Mouse (Mus musculus) gastrocnemius, postnatal 14 days (tissue): ENCODE data around the gene Tead2. TPM values are rescaled to one million over a fixed set of nuclear protein-coding genes. Genes with fewer than 3 reads are reported as not detected.
"Not testable (repeated sequence)": the region's sequence is repeated elsewhere in the genome, so short reads cannot be mapped to it uniquely, and the experiment has no call there.

Experiments used
- DNase-seq: peaks from one replicate; pipeline ENCODE4 v3.0.0; 2021; ENCODE audit warnings: mixed read lengths
- intact Hi-C: fragments of 180-260 bp; cut with DNase I; formaldehyde crosslinking; loops from one replicate; pipeline ENCODE4 v1.15.1; 2025; ENCODE audit warnings: low total_unique reads
- microRNA-seq, 2 experiments: library from miRNA; unstranded; fragments of <30 nt; microRNA quantifications; one replicate each; pipeline ENCODE4 v1.2.0; 2021
- total RNA-seq, 2 experiments: library from RNA; stranded (reverse); gene quantifications; 2 replicates each; pipeline ENCODE4 v1.2.3; 2021

Gene Tead2
- total RNA-seq, 2 experiments from 2014 or later: 7.1 to 10.9 TPM

- intact Hi-C loops: no loop called here
- DNase-seq: peak; percentile 45
Measured at GRCm38 (mm10) chr7:45240633-45241388, 25.3 kb downstream of the Tead2 start, which contains the start of gene Slc6a16. Gene Slc6a16, plus strand, starts transcription at chr7:45241085.

DNA sequence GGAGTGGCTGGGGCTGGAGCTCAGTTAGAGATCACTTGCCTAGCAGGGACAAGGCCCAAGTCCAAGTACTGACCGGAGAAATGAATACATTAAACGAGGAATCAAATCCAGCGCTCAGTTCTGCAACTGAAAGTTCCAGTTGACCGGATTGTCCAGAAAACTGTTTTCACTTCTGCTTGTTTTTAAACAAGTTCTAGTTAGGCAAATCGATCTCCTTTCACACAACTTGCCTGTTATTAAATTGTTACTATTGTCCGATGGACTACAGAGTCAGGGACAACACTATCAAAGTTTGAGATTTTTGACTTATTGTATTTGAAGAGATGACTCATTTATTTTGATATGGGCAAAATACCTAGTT is 25.8 kb downstream of the Tead2 start:
- intact Hi-C loops: no loop called here
- no peak for DNase-seq

GRCm38 (mm10) chr7:45247666-45248065 is 32.1 kb downstream of the Tead2 start:
- intact Hi-C loops: no loop called here
- DNase-seq: no peak

DNA sequence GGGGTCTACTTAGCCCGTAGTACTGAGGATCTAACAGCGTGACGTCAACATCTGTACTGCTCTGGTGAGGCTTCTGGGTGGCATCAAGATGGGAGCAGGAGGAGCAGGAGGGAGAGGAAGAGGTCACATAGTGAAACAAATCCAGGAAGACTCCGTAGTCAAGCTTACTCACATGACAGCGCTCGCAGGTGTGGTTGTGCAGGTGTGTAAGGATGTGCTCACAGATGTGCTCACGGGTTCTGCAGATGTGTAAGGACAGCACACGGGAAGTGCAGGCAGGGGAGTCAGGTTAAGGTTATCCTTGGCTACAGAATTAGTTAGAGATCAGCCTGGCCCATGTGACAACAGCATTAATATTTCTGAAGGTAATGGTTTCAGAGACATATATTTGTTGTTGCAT is 38.3 kb downstream of the Tead2 start:
- DNase-seq: no peak
- intact Hi-C loops: no loop called here

- intact Hi-C loops, DNase-seq: not testable (repeated sequence)
Measured at GRCm38 (mm10) chr7:45255822-45256221, 40.3 kb downstream of the Tead2 start.

DNA sequence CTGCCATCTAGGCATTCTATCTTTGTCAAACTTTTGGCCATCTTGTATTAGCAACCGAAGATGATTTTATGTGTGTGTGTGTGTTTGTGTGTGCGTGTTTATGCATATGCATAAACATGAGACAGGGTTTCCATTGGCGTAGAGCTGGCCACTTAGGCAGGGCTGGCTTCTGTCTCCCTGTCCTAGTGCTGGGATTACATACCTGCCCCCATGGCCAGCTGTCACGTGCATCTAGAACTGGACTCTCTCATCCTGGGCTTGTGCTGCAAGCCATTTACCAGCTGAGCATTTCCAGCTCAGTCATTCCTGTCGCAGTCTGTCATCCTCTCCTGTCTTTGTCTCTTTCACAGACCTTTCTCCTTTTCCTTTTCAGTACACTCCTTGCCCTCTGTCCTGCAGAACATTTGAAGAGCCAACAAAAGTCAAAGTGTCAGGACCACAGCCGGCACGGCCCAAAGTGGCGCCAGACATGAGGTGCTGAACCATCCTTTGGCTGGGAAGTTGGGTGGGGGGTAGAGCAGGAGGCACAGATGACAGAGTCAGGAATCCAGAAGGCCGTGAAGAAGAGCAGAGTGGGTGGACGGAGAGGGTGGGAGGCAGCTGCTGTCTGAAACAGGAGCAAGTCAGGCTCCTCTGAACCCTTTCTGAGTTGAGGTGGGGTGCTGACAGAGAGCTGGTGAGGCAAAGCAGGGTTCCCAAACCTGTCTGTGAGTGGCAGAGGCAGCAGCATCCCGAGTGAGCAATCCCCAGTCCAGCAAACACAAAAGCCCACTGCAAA is 41.7 kb downstream of the Tead2 start:
- intact Hi-C loops: no loop called here
- DNase-seq: no peak

- intact Hi-C loops: no loop called here
- DNase-seq: no peak
Measured at GRCm38 (mm10) chr7:45259281-45259680, 43.7 kb downstream of the Tead2 start.

GRCm38 (mm10) chr7:45262266-45262665 is 46.7 kb downstream of the Tead2 start:
- intact Hi-C loops: no loop called here
- no peak for DNase-seq

DNA sequence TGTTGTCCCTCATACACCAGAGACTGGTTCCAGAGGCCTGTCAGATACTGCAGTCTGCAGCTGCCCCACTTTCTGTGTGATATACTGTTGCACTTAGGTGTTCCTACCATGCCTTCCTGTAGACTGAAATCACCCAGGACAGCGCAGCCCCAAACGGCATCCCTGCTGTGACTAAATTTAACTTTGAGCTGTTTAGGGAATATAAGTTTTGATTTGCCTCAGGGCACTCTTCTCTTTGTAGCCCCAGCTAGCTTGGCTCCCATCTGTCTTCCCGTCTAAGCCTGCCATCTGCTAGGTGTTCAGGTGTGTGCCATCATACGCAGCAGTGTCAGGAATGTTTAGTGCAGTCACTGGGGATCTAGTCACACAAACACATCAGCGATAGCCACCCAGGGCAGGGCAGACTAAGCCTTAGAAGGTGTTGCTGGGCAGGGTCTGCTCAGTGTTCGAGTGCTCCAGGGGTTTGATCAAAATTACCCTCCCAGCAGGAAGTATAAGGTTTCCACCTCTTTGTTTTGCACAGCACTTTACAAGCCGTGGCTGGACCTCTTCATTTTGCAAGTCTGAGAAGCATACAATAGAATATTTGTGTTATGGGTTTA is 47.6 kb downstream of the Tead2 start:
- DNase-seq: no peak
- intact Hi-C loops: no loop called here

DNA sequence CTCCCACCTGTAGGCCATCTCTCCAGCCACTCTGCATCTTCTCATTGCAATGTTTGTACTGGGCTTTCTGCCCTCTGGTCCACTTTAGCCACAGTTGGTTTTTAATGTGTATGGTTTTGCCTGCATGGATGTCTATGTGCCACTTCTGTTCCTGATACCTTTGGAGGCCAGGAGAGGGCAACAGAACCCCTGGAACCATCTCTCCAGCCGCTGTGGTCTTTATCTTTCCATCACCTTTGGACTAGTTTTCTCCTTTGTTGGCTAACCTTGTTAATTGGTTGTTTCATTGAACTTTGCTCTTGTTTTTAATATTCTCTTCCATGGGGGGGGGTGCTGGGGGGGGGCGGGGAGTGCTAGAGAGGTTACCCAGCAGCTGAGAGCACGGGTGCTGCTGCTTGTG is 48.8 kb downstream of the Tead2 start:
- intact Hi-C loops: no loop called here
- no peak for DNase-seq

DNA sequence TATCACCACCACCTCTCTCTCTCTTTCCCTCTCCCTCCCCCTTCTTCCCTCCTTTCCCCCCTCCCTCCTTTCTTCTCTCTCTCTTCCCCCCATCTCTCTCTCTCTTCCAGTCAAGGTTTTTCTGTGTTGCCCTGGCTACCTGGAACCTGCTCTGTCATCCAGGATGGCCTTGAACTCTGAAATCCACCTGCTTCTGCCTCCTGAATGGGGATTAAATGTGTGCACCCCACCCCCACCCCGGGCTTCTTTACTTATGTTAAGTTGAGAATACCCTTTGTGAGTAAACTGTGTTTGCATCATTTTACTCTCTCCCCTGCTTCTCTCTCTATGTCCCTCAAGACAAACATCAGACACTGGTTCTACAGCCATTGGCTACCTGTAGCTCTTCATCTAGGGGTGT is 50.0 kb downstream of the Tead2 start:
- DNase-seq: no peak
- intact Hi-C loops: no loop called here

GRCm38 (mm10) chr7:45272786-45273412 is 57.3 kb downstream of the Tead2 start:
- DNase-seq: no peak
- intact Hi-C loops: no loop called here

GRCm38 (mm10) chr7:45273672-45274071 is 58.1 kb downstream of the Tead2 start:
- intact Hi-C loops: no loop called here
- DNase-seq: no peak

DNA sequence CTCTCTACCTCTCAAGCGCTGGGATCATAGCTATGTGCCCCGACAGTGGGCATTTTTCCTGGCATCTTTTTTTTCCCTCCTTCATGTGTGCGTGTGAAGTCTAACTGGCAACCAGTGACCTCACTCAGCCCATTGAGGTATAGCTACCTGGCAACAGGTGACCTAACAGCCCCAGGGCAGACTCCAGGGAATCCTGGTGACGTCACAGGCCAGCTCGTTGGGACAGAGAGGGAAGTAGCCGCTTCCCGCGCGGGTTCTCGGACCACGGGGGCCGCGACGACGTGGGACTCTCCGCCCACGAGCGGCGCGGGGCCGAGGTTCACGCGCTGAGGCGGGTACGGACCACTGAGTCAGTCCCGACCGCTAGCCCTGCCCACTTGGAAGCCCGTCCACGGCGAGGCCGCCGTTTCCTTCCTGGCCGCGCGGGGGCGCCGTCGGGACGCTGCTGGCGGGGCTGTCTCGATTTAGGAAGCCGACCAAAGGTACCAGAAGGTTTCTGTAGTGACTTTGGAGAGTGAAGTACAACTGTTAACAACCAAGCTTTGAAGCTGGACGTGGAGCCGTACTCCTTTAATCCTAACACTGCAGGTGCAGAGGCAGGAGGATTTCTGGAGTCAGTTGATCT is 61.7 kb downstream of the Tead2 start, which contains the start of gene Slc6a21:
Gene Slc6a21, plus strand, starts transcription at position 378 of the 625 bp plus-strand sequence.
- intact Hi-C loops: no loop called here
- peak; percentile 67 for DNase-seq

Small RNA genes lying within 50 kb of the gene (microRNA-seq; reads per million reads assigned to microRNA genes)
- gene Mir7055: 0 reads per million in 2 experiments

Other genes starting within 250 kb of the Tead2 start
- 1 to 10 TPM; 2.3 to 2.7 TPM for gene Cpt1c, start 240.9 kb upstream of the Tead2 start, total RNA-seq
- 100 to 1,000 TPM; 144 to 227 TPM for gene Prmt1, start 229.2 kb upstream of the Tead2 start, total RNA-seq
- 10 to 100 TPM; 20.0 to 22.2 TPM for gene Irf3, start 218.1 kb upstream of the Tead2 start, total RNA-seq
- 10 to 100 TPM in 1 of 2 experiments, 1 to 10 TPM in 1; 10.0 to 10.6 TPM for gene Bcl2l12, start 217.0 kb upstream of the Tead2 start, total RNA-seq
- gene Scaf1, start 199.4 kb upstream of the Tead2 start, total RNA-seq: 10 to 100 TPM; 35.6 to 40.1 TPM
- gene Rras, start 197.8 kb upstream of the Tead2 start, total RNA-seq: 10 to 100 TPM; 43.1 to 53.1 TPM
- gene Prr12, start 162.9 kb upstream of the Tead2 start, total RNA-seq: 10 to 100 TPM; 17.9 to 29.6 TPM
- 10 to 100 TPM; 34.3 to 35.2 TPM for gene Nosip, start 153.3 kb upstream of the Tead2 start, total RNA-seq
- 1 to 10 TPM; 7.2 to 7.6 TPM for gene Prrg2, start 153.1 kb upstream of the Tead2 start, total RNA-seq
- 10 to 100 TPM; 57.2 to 80.5 TPM for gene Rcn3, start 123.5 kb upstream of the Tead2 start, total RNA-seq
- gene Fcgrt, start 111.9 kb upstream of the Tead2 start, total RNA-seq: 10 to 100 TPM; 62.5 to 64.4 TPM
- 100 to 1,000 TPM; 599 to 696 TPM for gene Rps11, start 91.3 kb upstream of the Tead2 start, total RNA-seq
- gene Rpl13a, start 87.0 kb upstream of the Tead2 start, total RNA-seq: 100 to 1,000 TPM; 742 to 866 TPM
- not detected for gene Gm45713, start 79.5 kb upstream of the Tead2 start, total RNA-seq
- gene Flt3l, start 79.3 kb upstream of the Tead2 start, total RNA-seq: 1 to 10 TPM; 1.9 to 2.5 TPM
- 10 to 100 TPM; 40.0 to 42.4 TPM for gene Pih1d1, start 61.5 kb upstream of the Tead2 start, total RNA-seq
- 10 to 100 TPM; 21.4 to 23.2 TPM for gene Aldh16a1, start 61.2 kb upstream of the Tead2 start, total RNA-seq
- gene Slc17a7, start 51.8 kb upstream of the Tead2 start, total RNA-seq: 1 to 10 TPM; 3.6 to 4.3 TPM
- gene Gfy, start 36.2 kb upstream of the Tead2 start, total RNA-seq: under 1 TPM; 0.16 to 0.23 TPM
- not detected for gene Pth2, start 34.8 kb upstream of the Tead2 start, total RNA-seq
- gene Ccdc155, start 10.9 kb upstream of the Tead2 start, total RNA-seq: 1 to 10 TPM; 2.1 to 2.6 TPM
- not detected for gene Dkkl1, start 3.6 kb upstream of the Tead2 start, total RNA-seq
- 1 to 10 TPM; 1.4 to 1.5 TPM for gene Cd37, start 23.4 kb downstream of the Tead2 start, total RNA-seq
- gene Slc6a16, start 25.3 kb downstream of the Tead2 start, total RNA-seq: not detected
- not detected for gene Slc6a21, start 61.8 kb downstream of the Tead2 start, total RNA-seq
- gene Trpm4, start 118.0 kb downstream of the Tead2 start, total RNA-seq: 10 to 100 TPM; 23.5 to 24.5 TPM
- 100 to 1,000 TPM; 711 to 744 TPM for gene Hrc, start 119.5 kb downstream of the Tead2 start, total RNA-seq
- gene Ppfia3, start 151.3 kb downstream of the Tead2 start, total RNA-seq: under 1 TPM; 0.69 to 0.78 TPM
- gene Lin7b, start 154.8 kb downstream of the Tead2 start, total RNA-seq: 1 to 10 TPM in 1 of 2 experiments, under 1 TPM in 1; 0.49 to 1.6 TPM
- gene Snrnp70, start 180.0 kb downstream of the Tead2 start, total RNA-seq: 10 to 100 TPM; 90.1 to 93.1 TPM
- gene Kcna7, start 189.9 kb downstream of the Tead2 start, total RNA-seq: 10 to 100 TPM; 39.6 to 44.1 TPM
- gene Ntf5, start 197.9 kb downstream of the Tead2 start, total RNA-seq: 1 to 10 TPM; 2.3 to 2.6 TPM
- gene Lhb, start 205.1 kb downstream of the Tead2 start, total RNA-seq: under 1 TPM in 1 of 2 experiments, not detected in 1; 0.35 TPM
- 100 to 1,000 TPM; 167 to 213 TPM for gene Gys1, start 219.1 kb downstream of the Tead2 start, total RNA-seq
- 10 to 100 TPM; 20.3 to 23.7 TPM for gene Ruvbl2, start 222.3 kb downstream of the Tead2 start, total RNA-seq
- gene Ftl1, start 244.1 kb downstream of the Tead2 start, total RNA-seq: 100 to 1,000 TPM; 119 to 132 TPM